Mouse (Mus musculus): ENCODE data around the gene 2310007B03Rik. TPM values are rescaled to one million over a fixed set of nuclear protein-coding genes. Genes with fewer than 3 reads are reported as not detected.

The 2310007B03Rik gene
- polyA plus RNA-seq, 1 experiment from 2014 or later: 1.4 TPM

Other genes with a start within 250 kb of the 2310007B03Rik start
- 34.1 and 36.2 TPM in 2 replicates for gene Capn10, start 226.6 kb downstream of the 2310007B03Rik start, polyA plus RNA-seq (2015; fragmentation: Nextera tagmentation; extraction: Ambion mirVana)
- gene Gpr35, start 210.1 kb downstream of the 2310007B03Rik start, polyA plus RNA-seq (2015; fragmentation: Nextera tagmentation; extraction: Ambion mirVana): 0.34 and 0.73 TPM in 2 replicates
- gene Aqp12, start 154.6 kb downstream of the 2310007B03Rik start, polyA plus RNA-seq (2015; fragmentation: Nextera tagmentation; extraction: Ambion mirVana): not detected in 2 replicates
- gene Kif1a, start 59.0 kb downstream of the 2310007B03Rik start, polyA plus RNA-seq (2015; fragmentation: Nextera tagmentation; extraction: Ambion mirVana): 24.6 and 27.0 TPM in 2 replicates
- 0.25 TPM in 1 of 2 replicates, not detected in the other for gene Agxt, start 25.7 kb downstream of the 2310007B03Rik start, polyA plus RNA-seq (2015; fragmentation: Nextera tagmentation; extraction: Ambion mirVana)
- gene Crocc2, start 7.8 kb upstream of the 2310007B03Rik start, polyA plus RNA-seq (2015; fragmentation: Nextera tagmentation; extraction: Ambion mirVana): 0.04 and 0.08 TPM in 2 replicates
- 13.8 and 23.0 TPM in 2 replicates for gene Sned1, start 74.9 kb upstream of the 2310007B03Rik start, polyA plus RNA-seq (2015; fragmentation: Nextera tagmentation; extraction: Ambion mirVana)
- gene Mterf4, start 145.0 kb upstream of the 2310007B03Rik start, polyA plus RNA-seq (2015; fragmentation: Nextera tagmentation; extraction: Ambion mirVana): 32.0 and 36.3 TPM in 2 replicates
- gene Ppp1r7, start 181.9 kb upstream of the 2310007B03Rik start, polyA plus RNA-seq (2015; fragmentation: Nextera tagmentation; extraction: Ambion mirVana): 57.9 and 64.2 TPM in 2 replicates
- 17.7 and 17.9 TPM in 2 replicates for gene Pask, start 182.5 kb upstream of the 2310007B03Rik start, polyA plus RNA-seq (2015; fragmentation: Nextera tagmentation; extraction: Ambion mirVana)
- gene Ano7, start 213.0 kb upstream of the 2310007B03Rik start, polyA plus RNA-seq (2015; fragmentation: Nextera tagmentation; extraction: Ambion mirVana): 0.49 and 0.62 TPM in 2 replicates

Data from embryonic facial prominence, embryonic 13.5 days (tissue).